Mouse (Mus musculus): ENCODE measurements at regions not wholly inside any gene's neighbourhood (a gene's known extent, or its start where the extent isn't known, plus 50 kb on each side); places are given as distances from the start of the nearest gene placed in this dataset.

GRCm38 (mm10) chr12:32661782-32662413, 157.4 kb upstream of the Nampt start:
- 81% methylated on average over 8 of the region's 8 CpGs for WGBS
- Histone ChIP-seq H3K27ac (no peak overlapping the region), H3K4me1 (no peaks in the 10 kb centered on the region), H3K4me3 (replicated peaks) (no peak overlapping the region), H3K4me2 (no peak overlapping the region), H3K27me3 (replicated peaks) (no peaks in the 10 kb centered on the region), H3K9me3 (no peaks in the 10 kb centered on the region), H3K36me3 (no peaks in the 10 kb centered on the region), H3K9ac (no peak overlapping the region)
- ATAC-seq (ENCODE audit: insufficient read depth, low FRiP score, low read depth): no peak

GRCm38 (mm10) chr12:32666040-32666439, 153.3 kb upstream of the Nampt start:
- no peaks in the 10 kb centered on the region for H3K36me3 ChIP-seq
- H3K4me2 ChIP-seq: no peak overlapping the region
- no peaks in the 10 kb centered on the region for H3K4me1 ChIP-seq
- no peak overlapping the region for H3K4me3 ChIP-seq (replicated peaks)
- H3K9me3 ChIP-seq: no peaks in the 10 kb centered on the region
- 58% methylated on average over 1 of the region's 1 CpGs for WGBS
- no peak overlapping the region for H3K27ac ChIP-seq
- no peak for ATAC-seq (ENCODE audit: insufficient read depth, low FRiP score, low read depth)
- no peaks in the 10 kb centered on the region for H3K27me3 ChIP-seq (replicated peaks)
- no peak overlapping the region for H3K9ac ChIP-seq

GRCm38 (mm10) chr12:32677908-32678307, 141.4 kb upstream of the Nampt start:
- WGBS: 85% methylated on average over 1 of the region's 1 CpGs
- H3K9ac ChIP-seq: no peak overlapping the region
- ATAC-seq (ENCODE audit: insufficient read depth, low FRiP score, low read depth): no peak

GRCm38 (mm10) chr12:32678756-32679155, 140.6 kb upstream of the Nampt start:
- Histone ChIP-seq H3K9ac (no peak overlapping the region), H3K9me3 (no peaks in the 10 kb centered on the region), H3K36me3 (no peaks in the 10 kb centered on the region), H3K4me2 (no peak overlapping the region), H3K27me3 (replicated peaks) (no peaks in the 10 kb centered on the region), H3K27ac (no peak overlapping the region), H3K4me1 (no peaks in the 10 kb centered on the region), H3K4me3 (replicated peaks) (no peak overlapping the region)
- no peak for ATAC-seq (ENCODE audit: insufficient read depth, low FRiP score, low read depth)
- whole genome bisulfite sequencing: 56% methylated on average over 1 of the region's 1 CpGs

More at GRCm38 (mm10) chr12:32677908-32678307, 141.4 kb upstream of the Nampt start:
- H3K27me3 ChIP-seq (replicated peaks): no peaks in the 10 kb centered on the region
- H3K4me2 ChIP-seq: no peak overlapping the region
- H3K9me3 ChIP-seq: no peaks in the 10 kb centered on the region
- H3K27ac ChIP-seq: no peak overlapping the region
- no peak overlapping the region for H3K4me3 ChIP-seq (replicated peaks)
- H3K4me1 ChIP-seq: no peaks in the 10 kb centered on the region
- H3K36me3 ChIP-seq: no peaks in the 10 kb centered on the region

- ATAC-seq (ENCODE audit: insufficient read depth, low FRiP score, low read depth): no peak
- H3K4me2 ChIP-seq: no peak overlapping the region
- 74% methylated on average over 3 of the region's 3 CpGs for WGBS
- no peaks in the 10 kb centered on the region for H3K4me1 ChIP-seq
- no peak overlapping the region for H3K4me3 ChIP-seq (replicated peaks)
- H3K27ac ChIP-seq: no peak overlapping the region
- H3K36me3 ChIP-seq: no peaks in the 10 kb centered on the region
- H3K9ac ChIP-seq: no peak overlapping the region
- H3K27me3 ChIP-seq (replicated peaks): no peaks in the 10 kb centered on the region
- no peaks in the 10 kb centered on the region for H3K9me3 ChIP-seq
These were observed 137.4 kb upstream of the Nampt start for GRCm38 (mm10) chr12:32681910-32682309.

- Histone ChIP-seq H3K4me3 (replicated peaks) (no peak overlapping the region), H3K27me3 (replicated peaks) (no peaks in the 10 kb centered on the region), H3K4me2 (no peak overlapping the region), H3K9ac (no peak overlapping the region), H3K9me3 (no peaks in the 10 kb centered on the region), H3K36me3 (no peaks in the 10 kb centered on the region), H3K4me1 (no peaks in the 10 kb centered on the region), H3K27ac (no peak overlapping the region)
- ATAC-seq (ENCODE audit: insufficient read depth, low FRiP score, low read depth): no peak
- 83% methylated on average over 2 of the region's 2 CpGs for WGBS
These were observed 136.0 kb upstream of the Nampt start for GRCm38 (mm10) chr12:32683375-32683774.

GRCm38 (mm10) chr12:32685788-32686385, 133.5 kb upstream of the Nampt start:
- Histone ChIP-seq H3K27ac (no peak overlapping the region), H3K4me3 (replicated peaks) (no peak overlapping the region), H3K36me3 (no peaks in the 10 kb centered on the region), H3K9me3 (no peaks in the 10 kb centered on the region), H3K4me1 (no peaks in the 10 kb centered on the region), H3K9ac (no peak overlapping the region), H3K4me2 (no peak overlapping the region), H3K27me3 (replicated peaks) (no peaks in the 10 kb centered on the region)
- WGBS: 86% methylated on average over 7 of the region's 7 CpGs
- ATAC-seq (ENCODE audit: insufficient read depth, low FRiP score, low read depth): no peak

- H3K27me3 ChIP-seq (replicated peaks): no peaks in the 10 kb centered on the region
- WGBS: 78% methylated on average over 4 of the region's 4 CpGs
- no peak overlapping the region for H3K27ac ChIP-seq
- no peak for ATAC-seq (ENCODE audit: insufficient read depth, low FRiP score, low read depth)
- H3K4me2 ChIP-seq: no peak overlapping the region
- no peaks in the 10 kb centered on the region for H3K4me1 ChIP-seq
- H3K9ac ChIP-seq: no peak overlapping the region
- no peaks in the 10 kb centered on the region for H3K36me3 ChIP-seq
- H3K9me3 ChIP-seq: no peaks in the 10 kb centered on the region
- no peak overlapping the region for H3K4me3 ChIP-seq (replicated peaks)
These were observed 130.0 kb upstream of the Nampt start for GRCm38 (mm10) chr12:32689361-32689760.

- H3K4me1 ChIP-seq: no peaks in the 10 kb centered on the region
- H3K4me2 ChIP-seq: no peak overlapping the region
- 83% methylated on average over 2 of the region's 2 CpGs for WGBS
- no peaks in the 10 kb centered on the region for H3K36me3 ChIP-seq
- H3K9ac ChIP-seq: no peak overlapping the region
- no peak overlapping the region for H3K4me3 ChIP-seq (replicated peaks)
- ATAC-seq (ENCODE audit: insufficient read depth, low FRiP score, low read depth): no peak
- no peak overlapping the region for H3K27ac ChIP-seq
- no peaks in the 10 kb centered on the region for H3K9me3 ChIP-seq
- H3K27me3 ChIP-seq (replicated peaks): no peaks in the 10 kb centered on the region
These were observed 129.2 kb upstream of the Nampt start for GRCm38 (mm10) chr12:32690096-32690495.

GRCm38 (mm10) chr12:32692081-32692819, 127.1 kb upstream of the Nampt start:
- Histone ChIP-seq H3K36me3 (no peaks in the 10 kb centered on the region), H3K27me3 (replicated peaks) (no peaks in the 10 kb centered on the region), H3K4me3 (replicated peaks) (no peak overlapping the region), H3K4me1 (no peaks in the 10 kb centered on the region), H3K4me2 (no peak overlapping the region), H3K9me3 (no peaks in the 10 kb centered on the region), H3K9ac (no peak overlapping the region), H3K27ac (no peak overlapping the region)
- 63% methylated on average over 8 of the region's 8 CpGs for WGBS
- ATAC-seq (ENCODE audit: insufficient read depth, low FRiP score, low read depth): no peak

- Histone ChIP-seq H3K4me1 (no peaks in the 10 kb centered on the region), H3K27ac (no peak overlapping the region), H3K9ac (no peak overlapping the region), H3K4me2 (no peak overlapping the region), H3K9me3 (no peaks in the 10 kb centered on the region), H3K4me3 (replicated peaks) (no peak overlapping the region), H3K27me3 (replicated peaks) (no peaks in the 10 kb centered on the region), H3K36me3 (no peaks in the 10 kb centered on the region)
- WGBS: 71% methylated on average over 7 of the region's 7 CpGs
- no peak for ATAC-seq (ENCODE audit: insufficient read depth, low FRiP score, low read depth)
These were observed 126.4 kb upstream of the Nampt start for GRCm38 (mm10) chr12:32692962-32693361.

- Histone ChIP-seq H3K9me3 (no peaks in the 10 kb centered on the region), H3K27ac (no peak overlapping the region), H3K4me2 (no peak overlapping the region), H3K36me3 (no peaks in the 10 kb centered on the region), H3K27me3 (replicated peaks) (no peaks in the 10 kb centered on the region), H3K4me1 (no peaks in the 10 kb centered on the region), H3K9ac (no peak overlapping the region), H3K4me3 (replicated peaks) (no peak overlapping the region)
- no peak for ATAC-seq (ENCODE audit: insufficient read depth, low FRiP score, low read depth)
- WGBS: 81% methylated on average over 1 of the region's 1 CpGs
These were observed 125.7 kb upstream of the Nampt start for GRCm38 (mm10) chr12:32693678-32694077.
